Mouse (Mus musculus): ENCODE measurements at regions not wholly inside any gene's neighbourhood (a gene's known extent, or its start where the extent isn't known, plus 50 kb on each side); places are given as distances from the start of the nearest gene placed in this dataset.

DNA sequence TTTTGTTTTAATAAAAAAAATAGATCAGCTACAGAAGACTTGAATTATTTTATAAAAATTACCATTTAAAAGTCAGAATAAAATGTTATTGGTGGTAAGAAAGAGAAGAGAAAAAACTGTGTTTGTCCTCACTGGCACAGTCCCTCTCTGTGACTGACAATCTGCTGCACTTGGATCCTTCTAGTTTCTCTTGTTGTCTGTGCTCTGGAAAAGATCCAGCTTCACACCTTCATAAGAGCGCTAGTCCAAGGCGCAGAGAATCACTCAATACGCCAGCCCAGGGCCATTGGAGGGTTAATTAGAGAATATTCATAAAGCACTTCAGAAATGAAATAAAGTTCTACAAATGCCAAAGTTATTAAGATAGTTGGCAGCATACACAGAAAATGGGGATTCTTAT is 153.8 kb downstream of the Lmbrd1 start:
- TF ChIP-seq MEF2A (IDR thresholded peaks at IDR 0.05; ENCODE audit: borderline replicate concordance, low read depth, low read length) (no peak), NRF1 (IDR thresholded peaks at IDR 0.05; ENCODE audit: low read depth, low read length) (no peak), POLR2A (IDR thresholded peaks at IDR 0.05; ENCODE audit: low read depth, low read length) (no peak), ZNF384 (IDR thresholded peaks at IDR 0.05; ENCODE audit: low read depth, low read length) (no peak), JUND (conservative IDR thresholded peaks at IDR 0.05; ENCODE audit: low read depth, low read length) (no peak), NELFE (IDR thresholded peaks at IDR 0.05; ENCODE audit: low read depth, low read length) (no peak), ETS1 (conservative IDR thresholded peaks at IDR 0.05; ENCODE audit: low read depth, low read length) (no peak), MAFK (IDR thresholded peaks at IDR 0.05; ENCODE audit: insufficient replicate concordance, low read length) (no peak), USF1 (IDR thresholded peaks at IDR 0.05; ENCODE audit: low read depth, low read length) (no peak), USF2 (conservative IDR thresholded peaks at IDR 0.05; ENCODE audit: low read depth, low read length) (no peak)
- H3K27me3 ChIP-seq (replicated peaks) = no peaks in the 10 kb centered on the region
- DNase-seq (ENCODE audit: extremely low read depth) = no peak
- H3K36me3 ChIP-seq (replicated peaks in 1 of 2; ENCODE audit: control insufficient read depth in 1 of 2, insufficient read depth in 1 of 2, low read length in 1 of 2) = no peaks in the 10 kb centered on the region
- H3K27ac ChIP-seq (ENCODE audit: insufficient read depth, low read depth) = no peak overlapping the region
- dilution Hi-C loops (cut with MboI; ENCODE audit: extremely low pct_ligation_motif_present, extremely low pct_unique_long_range_greater_than_20kb, low sequenced_read_pairs) (no loop called here), in situ Hi-C loops (cut with MboI; ENCODE audit: low pct_ligation_motif_present, low pct_unique_long_range_greater_than_20kb, low sequenced_read_pairs) (no loop called here)
- no peaks in the 10 kb centered on the region for H3K4me1 ChIP-seq (ENCODE audit: control insufficient read depth in 1 of 2, insufficient read depth in 2 of 2)
- H3K9ac ChIP-seq (ENCODE audit: insufficient read depth, low read depth) = no peak overlapping the region
- H3K9me3 ChIP-seq (replicated peaks; ENCODE audit: low read length) = peaks cover 4% of the 10 kb centered on the region
- H3K4me2 ChIP-seq (ENCODE audit: insufficient read depth, low read depth, poor library complexity, severe bottlenecking) = no peak overlapping the region
- H3K4me3 ChIP-seq (replicated peaks in 1 of 3; ENCODE audit: low read depth in 2 of 3, low read length in 2 of 3, poor library complexity in 1 of 3) = no peak overlapping the region
- H3K79me2 ChIP-seq (replicated peaks; ENCODE audit: control insufficient read depth, extremely low read depth, insufficient read depth, poor library complexity, severe bottlenecking) = no peaks in the 10 kb centered on the region

DNA sequence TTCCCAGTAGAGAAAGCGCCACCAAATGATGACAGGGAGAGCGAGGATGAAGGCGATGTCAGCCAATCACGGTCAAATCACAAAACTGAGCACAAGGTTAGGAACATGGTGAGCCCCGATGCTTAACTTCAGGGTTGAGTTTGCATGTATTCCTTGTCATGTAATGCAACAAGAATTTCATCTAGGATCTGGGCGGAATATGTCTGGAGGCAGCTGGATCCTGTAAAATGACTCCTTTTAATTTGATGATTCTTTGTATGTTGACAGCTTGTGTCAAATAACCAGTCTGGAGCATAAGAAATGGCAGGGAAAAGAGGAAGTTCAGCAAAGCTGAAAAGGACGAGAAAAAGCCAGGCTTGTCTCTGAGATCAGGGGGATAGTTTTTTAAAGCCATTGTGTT is 188.4 kb downstream of the Lmbrd1 start:
- TF ChIP-seq ELF1 (IDR thresholded peaks at IDR 0.05; ENCODE audit: low read depth, low read length) = no peak
- no peak for TF ChIP-seq UBTF (IDR thresholded peaks at IDR 0.05; ENCODE audit: low read depth, low read length)
- TF ChIP-seq KAT2A (IDR thresholded peaks at IDR 0.05; ENCODE audit: insufficient replicate concordance, low read length) = no peak
- TF ChIP-seq USF2 (conservative IDR thresholded peaks at IDR 0.05; ENCODE audit: low read depth, low read length) = no peak
- no peak for TF ChIP-seq MAX (IDR thresholded peaks at IDR 0.05; ENCODE audit: low read length)
- TF ChIP-seq HCFC1 (IDR thresholded peaks at IDR 0.05; ENCODE audit: low read depth, low read length) = no peak
- no peak for TF ChIP-seq MAFK (IDR thresholded peaks at IDR 0.05; ENCODE audit: insufficient replicate concordance, low read length)
- TF ChIP-seq GABPA (IDR thresholded peaks at IDR 0.05; ENCODE audit: insufficient replicate concordance, low read depth, low read length) = no peak
- no peak for TF ChIP-seq SIN3A (IDR thresholded peaks at IDR 0.05; ENCODE audit: low read length)
- no peak for TF ChIP-seq ETS1 (conservative IDR thresholded peaks at IDR 0.05; ENCODE audit: low read depth, low read length)
- no peak for TF ChIP-seq CHD1 (IDR thresholded peaks at IDR 0.05; ENCODE audit: low read depth, low read length)
- no peak for TF ChIP-seq E2F4 (IDR thresholded peaks at IDR 0.05; ENCODE audit: insufficient replicate concordance, low read depth, low read length)
- no peak for TF ChIP-seq POLR2AphosphoS2 (IDR thresholded peaks at IDR 0.05; ENCODE audit: low read depth, low read length)
- TF ChIP-seq USF1 (IDR thresholded peaks at IDR 0.05; ENCODE audit: low read depth, low read length) = no peak
- no peak for TF ChIP-seq ZKSCAN1 (IDR thresholded peaks at IDR 0.05; ENCODE audit: borderline replicate concordance, low read depth, low read length)
- no peak for TF ChIP-seq CHD2 (IDR thresholded peaks at IDR 0.05; ENCODE audit: low read length)
- no peak for TF ChIP-seq NELFE (IDR thresholded peaks at IDR 0.05; ENCODE audit: low read depth, low read length)
- no peak overlapping the region for H3K9ac ChIP-seq (ENCODE audit: insufficient read depth, low read depth)
- dilution Hi-C loops (cut with MboI; ENCODE audit: extremely low pct_ligation_motif_present, extremely low pct_unique_long_range_greater_than_20kb, low sequenced_read_pairs) (no loop called here), in situ Hi-C loops (cut with MboI; ENCODE audit: low pct_ligation_motif_present, low pct_unique_long_range_greater_than_20kb, low sequenced_read_pairs) (no loop called here)
- H3K4me1 ChIP-seq (ENCODE audit: control insufficient read depth in 1 of 2, insufficient read depth in 2 of 2) = no peaks in the 10 kb centered on the region
- H3K27me3 ChIP-seq (replicated peaks) = no peaks in the 10 kb centered on the region
- peaks cover 11% of the 10 kb centered on the region for H3K9me3 ChIP-seq (replicated peaks; ENCODE audit: low read length)
- H3K36me3 ChIP-seq (replicated peaks in 1 of 2; ENCODE audit: control insufficient read depth in 1 of 2, insufficient read depth in 1 of 2, low read length in 1 of 2) = no peaks in the 10 kb centered on the region
- H3K4me2 ChIP-seq (ENCODE audit: insufficient read depth, low read depth, poor library complexity, severe bottlenecking) = no peak overlapping the region
- H3K27ac ChIP-seq (ENCODE audit: insufficient read depth, low read depth) = no peak overlapping the region
- H3K4me3 ChIP-seq (replicated peaks in 1 of 3; ENCODE audit: low read depth in 2 of 3, low read length in 2 of 3, poor library complexity in 1 of 3) = no peak overlapping the region
- DNase-seq (ENCODE audit: extremely low read depth) = no peak
- H3K79me2 ChIP-seq (replicated peaks; ENCODE audit: control insufficient read depth, extremely low read depth, insufficient read depth, poor library complexity, severe bottlenecking) = no peaks in the 10 kb centered on the region
